ENCODE assay signal across 20 mouse cellular contexts in genomic region chr2:49372586-49372985, GRCm38 (mm10).
"Had no signal": no experiment of that assay in that cellular context is flagged by ENCODE, and none has a peak within 500 bp of the region (broad histone marks: within the 10 kb centered on the region; RNA-seq: fewer than 3 reads in every experiment).

No protein-coding gene starts in this region.

- H3K4me3 ChIP-seq: kidney, embryonic 15.5 days; left cerebral cortex, adult 2 months; liver, embryonic 13.5 days; midbrain, embryonic 10.5 days; midbrain, embryonic 15.5 days; neural tube, embryonic 12.5 days; neural tube, embryonic 15.5 days; stomach, embryonic 15.5 days had no signal

- H3K27me3 ChIP-seq: kidney, embryonic 15.5 days; liver, embryonic 13.5 days; midbrain, embryonic 15.5 days; neural tube, embryonic 12.5 days; neural tube, embryonic 15.5 days; stomach, embryonic 15.5 days had no signal

- H3K9ac ChIP-seq: kidney, embryonic 15.5 days; liver, embryonic 13.5 days; midbrain, embryonic 15.5 days; neural tube, embryonic 12.5 days; neural tube, embryonic 15.5 days; stomach, embryonic 15.5 days had no signal

- H3K4me2 ChIP-seq: kidney, embryonic 15.5 days; liver, embryonic 13.5 days; midbrain, embryonic 15.5 days; neural tube, embryonic 12.5 days; neural tube, embryonic 15.5 days; stomach, embryonic 15.5 days had no signal

- DNase-seq: kidney, adult 11 months; kidney, adult 8-10 months; kidney, postnatal 10 days; kidney, postnatal 36 days; layer of hippocampus, postnatal 36 days; liver, embryonic 13.5 days; lung, adult 2 months; lung, postnatal 10 days; right cerebral cortex, adult 18-20 months; right cerebral cortex, postnatal 14 days; spleen, adult 18-20 months; thymus, postnatal 25 days had no signal

- H3K4me1 ChIP-seq: kidney, embryonic 15.5 days; liver, embryonic 13.5 days; midbrain, embryonic 10.5 days; midbrain, embryonic 15.5 days; neural tube, embryonic 12.5 days; neural tube, embryonic 15.5 days; stomach, embryonic 15.5 days had no signal

- H3K36me3 ChIP-seq: kidney, embryonic 15.5 days; liver, embryonic 13.5 days; midbrain, embryonic 10.5 days; midbrain, embryonic 15.5 days; neural tube, embryonic 12.5 days; neural tube, embryonic 15.5 days; stomach, embryonic 15.5 days had no signal

- H3K9me3 ChIP-seq: kidney, embryonic 15.5 days; liver, embryonic 13.5 days; midbrain, embryonic 10.5 days; midbrain, embryonic 15.5 days; neural tube, embryonic 12.5 days; neural tube, embryonic 15.5 days; stomach, embryonic 15.5 days had no signal

- ATAC-seq: midbrain, embryonic 15.5 days had no signal

- H3K27ac ChIP-seq: kidney, embryonic 15.5 days; left cerebral cortex, adult 2 months; liver, embryonic 13.5 days; macrophage; midbrain, embryonic 10.5 days; midbrain, embryonic 15.5 days; neural tube, embryonic 12.5 days; neural tube, embryonic 15.5 days; stomach, embryonic 15.5 days had no signal
